Mouse (Mus musculus): ENCODE measurements around the gene Gm20388.

DNA sequence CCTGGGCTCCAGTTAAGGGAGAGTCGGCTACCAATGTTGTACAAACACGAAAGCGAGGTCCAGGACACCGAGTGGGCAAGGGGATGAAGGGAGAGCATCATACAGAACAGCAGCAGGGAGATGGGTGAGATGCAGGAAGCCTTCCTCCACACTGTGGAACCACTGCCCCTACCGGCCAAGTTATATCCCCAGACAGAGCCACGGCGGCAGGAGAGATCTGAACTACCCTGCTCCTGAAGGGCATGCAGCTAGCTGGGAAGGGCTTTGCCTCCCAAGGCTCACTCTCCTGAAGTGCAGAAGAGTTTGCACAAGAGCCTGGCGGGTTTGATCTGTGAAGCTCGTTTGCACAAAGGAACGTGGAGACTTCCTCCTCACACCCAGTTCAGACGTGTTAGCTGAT is 1480.0 kb downstream of the Gm20388 start:
- TF ChIP-seq POLR2A (IDR thresholded peaks at IDR 0.05; ENCODE audit: insufficient read depth, low read length) (no peak), EP300 (IDR thresholded peaks at IDR 0.05; ENCODE audit: insufficient read depth, low read depth, low read length) (no peak), CTCF (IDR thresholded peaks at IDR 0.05; ENCODE audit: low read depth, low read length) (peak; percentile 43)

Data from ES-Bruce4 (cell line).